Mouse (Mus musculus) Patski (cell line): ENCODE results near the gene Tnfaip8l1. TPM values are rescaled to one million over a fixed set of nuclear protein-coding genes. Genes with fewer than 3 reads are reported as not detected.
A peak's percentile ranks its signal among the peaks of the same experiment; 100 is the strongest.

Experiments
- ATAC-seq: fragments of 100-300 bp; one replicate; pipeline ENCODE4 v1.8.0; 2021
- CTCF ChIA-PET: fragments of 350-600 bp; sonication (Branson Sonifier 250); formaldehyde crosslinking; loops from one replicate; lab custom pipeline; 2022; ENCODE audit warnings: inconsistent platforms; lab: Charles Lee
- POLR2A ChIA-PET: fragments of 350-600 bp; sonication (Branson Sonifier 250); formaldehyde crosslinking; loops from one replicate; lab custom pipeline; 2022; ENCODE audit warnings: antibody characterized with exemption, inconsistent platforms; lab: Charles Lee
- DNase-seq: peaks from one replicate; pipeline ENCODE4 v3.0.0-alpha.2; 2011; ENCODE audit warnings: low read depth, low spot score
- H3K27me3 ChIP-seq: fragments of 371-371 bp; one replicate; pipeline ENCODE4 v1.5.1; 2021
- CTCF ChIP-seq: fragments of 100-300 bp; IDR thresholded peaks from one replicate; pipeline ENCODE4 v1.5.1; 2021
- in situ Hi-C: fragments of 300-500 bp; cut with MboI; formaldehyde crosslinking; loops from 3 replicates; pipeline ENCODE4 v1.11.1; 2018; ENCODE audit warnings: low pct_unique_long_range_greater_than_20kb, mixed read lengths
- polyA plus RNA-seq: library from polyadenylated mRNA; unstranded; gene quantifications from one replicate; pipeline ENCODE4 v1.2.3, GENCODE M21; 2021

Gene Tnfaip8l1
- polyA plus RNA-seq, 1 experiment from 2014 or later, result 2.0 TPM

GRCm38 (mm10) chr17:56148790-56149618 lies 13.3 kb upstream of the Tnfaip8l1 start:
- ATAC-seq (no peak), DNase-seq (no peak)
- POLR2A ChIA-PET, result no interaction called here
- CTCF ChIA-PET, result interaction anchor here (1.4 kb wide), 3 partner anchors 11 to 18 kb away, joined by 3 to 5 read pairs (median 4); no protein-coding TSS in a partner anchor
- TF ChIP-seq CTCF, result no peak
- in situ Hi-C loops, result no loop called here
- peaks cover 75% of the 10 kb centered on the region for H3K27me3 ChIP-seq

GRCm38 (mm10) chr17:56149897-56150296 lies 12.4 kb upstream of the Tnfaip8l1 start:
- in situ Hi-C loops, result no loop called here
- ChIA-PET CTCF (interaction anchor here (1.0 to 1.4 kb wide), 4 partner anchors 10 to 19 kb away, joined by 3 to 5 read pairs (median 4); no protein-coding TSS in a partner anchor), POLR2A (no interaction called here)
- TF ChIP-seq CTCF, result no peak
- ATAC-seq, result no peak
- peaks cover 67% of the 10 kb centered on the region for H3K27me3 ChIP-seq
- DNase-seq, result no peak

- no peak for TF ChIP-seq CTCF
- ChIA-PET POLR2A (no interaction called here), CTCF (interaction anchor here (1.0 kb wide), 1 partner anchor 53 kb away, joined by 3 read pairs; no protein-coding TSS in a partner anchor)
- H3K27me3 ChIP-seq, result peaks cover 58% of the 10 kb centered on the region
- peak; percentile 27 for DNase-seq
- in situ Hi-C loops, result no loop called here
- ATAC-seq, result peak; percentile 68
Measured at GRCm38 (mm10) chr17:56153643-56154042, 8.6 kb upstream of the Tnfaip8l1 start.

GRCm38 (mm10) chr17:56159729-56160128 lies 2.5 kb upstream of the Tnfaip8l1 start:
- DNase-seq, result no peak
- ChIA-PET CTCF (interaction anchor here (0.8 to 1.7 kb wide), 13 partner anchors 10 to 96 kb away, joined by 3 to 12 read pairs (median 4); partner anchors contain the start of gene Lrg1), POLR2A (no interaction called here)
- in situ Hi-C loops, result loop anchor here (5.0 kb wide), 1 partner anchor 32 kb away; no protein-coding TSS in a partner anchor
- H3K27me3 ChIP-seq, result peaks cover 22% of the 10 kb centered on the region
- ATAC-seq, result no peak
- no peak for TF ChIP-seq CTCF

- ATAC-seq (no peak), DNase-seq (no peak)
- ChIA-PET CTCF (no interaction called here), POLR2A (interaction anchor here (1.1 kb wide), 1 partner anchor 13 kb away, joined by 3 read pairs; no protein-coding TSS in a partner anchor)
- in situ Hi-C loops, result loop anchor here (5.0 kb wide), 1 partner anchor 36 kb away; no protein-coding TSS in a partner anchor
- H3K27me3 ChIP-seq, result no peaks in the 10 kb centered on the region
- TF ChIP-seq CTCF, result no peak
Measured at GRCm38 (mm10) chr17:56163523-56164102, 1.3 kb downstream of the Tnfaip8l1 start.

- no peak for DNase-seq
Measured at GRCm38 (mm10) chr17:56164510-56164909, 2.2 kb downstream of the Tnfaip8l1 start.

GRCm38 (mm10) chr17:56165671-56166070 lies 3.4 kb downstream of the Tnfaip8l1 start:
- no peaks in the 10 kb centered on the region for H3K27me3 ChIP-seq
- DNase-seq, result no peak
- TF ChIP-seq CTCF, result no peak
- ChIA-PET POLR2A (no interaction called here), CTCF (no interaction called here)
- ATAC-seq, result no peak
- in situ Hi-C loops, result no loop called here

More at GRCm38 (mm10) chr17:56164510-56164909, 2.2 kb downstream of the Tnfaip8l1 start:
- no peaks in the 10 kb centered on the region for H3K27me3 ChIP-seq
- ChIA-PET CTCF (no interaction called here), POLR2A (interaction anchor here (1.1 kb wide), 1 partner anchor 12 kb away, joined by 3 read pairs; no protein-coding TSS in a partner anchor)
- in situ Hi-C loops, result loop anchor here (5.0 kb wide), 1 partner anchor 37 kb away; no protein-coding TSS in a partner anchor
- no peak for TF ChIP-seq CTCF
- ATAC-seq, result no peak

- TF ChIP-seq CTCF, result no peak
- DNase-seq (no peak), ATAC-seq (no peak)
- in situ Hi-C loops, result no loop called here
- ChIA-PET CTCF (interaction anchor here (0.7 to 1.0 kb wide), 2 partner anchors 10 to 13 kb away, joined by 3 read pairs; no protein-coding TSS in a partner anchor), POLR2A (no interaction called here)
- no peaks in the 10 kb centered on the region for H3K27me3 ChIP-seq
Measured at GRCm38 (mm10) chr17:56169830-56170229, 7.6 kb downstream of the Tnfaip8l1 start.

GRCm38 (mm10) chr17:56170636-56171035 lies 8.4 kb downstream of the Tnfaip8l1 start:
- no peak for ATAC-seq
- no peak for TF ChIP-seq CTCF
- no peaks in the 10 kb centered on the region for H3K27me3 ChIP-seq
- no peak for DNase-seq
- in situ Hi-C loops, result no loop called here
- ChIA-PET POLR2A (no interaction called here), CTCF (interaction anchor here (0.7 kb wide), 1 partner anchor 13 kb away, joined by 3 read pairs; no protein-coding TSS in a partner anchor)

- no peaks in the 10 kb centered on the region for H3K27me3 ChIP-seq
- ChIA-PET POLR2A (no interaction called here), CTCF (no interaction called here)
- no peak for DNase-seq
- in situ Hi-C loops, result no loop called here
- no peak for ATAC-seq
- no peak for TF ChIP-seq CTCF
Measured at GRCm38 (mm10) chr17:56171456-56171855, 9.2 kb downstream of the Tnfaip8l1 start.
